Mouse (Mus musculus) kidney, embryonic 15.5 days (tissue): ENCODE data around the gene Ifnb1. TPM values are rescaled to one million over a fixed set of nuclear protein-coding genes. Genes with fewer than 3 reads are reported as not detected.

Experiments used
- ATAC-seq: fragments of 200-750 bp; cut with Nextera tagmentation; replicated peaks from 2 replicates; pipeline ENCODE4 v1.8.0; 2017; ENCODE audit warnings: moderate TSS enrichment; ENCODE audit not compliant: low FRiP score
- H3K27ac ChIP-seq: fragments of 300-500 bp; sonication (generic); 2 replicates; pipeline ENCODE4 v1.5.1; 2015; ENCODE audit warnings: mild to moderate bottlenecking, inconsistent platforms
- H3K27me3 ChIP-seq: fragments of 300-500 bp; sonication (generic); 2 replicates; pipeline ENCODE4 v1.6.1; 2015; ENCODE audit warnings: inconsistent platforms
- H3K36me3 ChIP-seq: fragments of 300-500 bp; sonication (generic); 2 replicates; pipeline ENCODE4 v1.6.1; 2015; ENCODE audit warnings: inconsistent platforms
- H3K4me1 ChIP-seq: fragments of 300-500 bp; sonication (generic); 2 replicates; pipeline ENCODE4 v1.6.1; 2015; ENCODE audit warnings: inconsistent platforms
- H3K4me2 ChIP-seq: fragments of 300-500 bp; sonication (generic); 2 replicates; pipeline ENCODE4 v1.6.1; 2015; ENCODE audit warnings: moderate library complexity, mild to moderate bottlenecking, inconsistent platforms
- H3K4me3 ChIP-seq: fragments of 300-500 bp; sonication (generic); replicated peaks from 2 replicates; pipeline ENCODE4 v1.5.1; 2015; ENCODE audit warnings: mild to moderate bottlenecking, inconsistent platforms
- H3K9ac ChIP-seq: fragments of 300-500 bp; sonication (generic); 2 replicates; pipeline ENCODE4 v1.6.1; 2015; ENCODE audit warnings: mild to moderate bottlenecking, inconsistent platforms
- H3K9me3 ChIP-seq: fragments of 300-500 bp; sonication (generic); replicated peaks from 2 replicates; pipeline ENCODE4 v1.6.1; 2016; ENCODE audit warnings: inconsistent platforms
- WGBS: fragments of 180-500 bp; shearing (Covaris S2); methylation state at CpG from one replicate; pipeline ENCODE4 v1.1.7; 2015; ENCODE audit warnings: mixed read lengths; 5-methylcytosine and 5-hydroxymethylcytosine counted together
- polyA plus RNA-seq: library from polyadenylated mRNA; unstranded; fragments of >200 nt; fragmentation: Nextera tagmentation; extraction: Ambion mirVana; gene quantifications from 2 replicates; pipeline ENCODE4 v1.2.1, GENCODE M21; 2015

The Ifnb1 gene
- polyA plus RNA-seq, 1 experiment from 2014 or later, result not detected

DNA sequence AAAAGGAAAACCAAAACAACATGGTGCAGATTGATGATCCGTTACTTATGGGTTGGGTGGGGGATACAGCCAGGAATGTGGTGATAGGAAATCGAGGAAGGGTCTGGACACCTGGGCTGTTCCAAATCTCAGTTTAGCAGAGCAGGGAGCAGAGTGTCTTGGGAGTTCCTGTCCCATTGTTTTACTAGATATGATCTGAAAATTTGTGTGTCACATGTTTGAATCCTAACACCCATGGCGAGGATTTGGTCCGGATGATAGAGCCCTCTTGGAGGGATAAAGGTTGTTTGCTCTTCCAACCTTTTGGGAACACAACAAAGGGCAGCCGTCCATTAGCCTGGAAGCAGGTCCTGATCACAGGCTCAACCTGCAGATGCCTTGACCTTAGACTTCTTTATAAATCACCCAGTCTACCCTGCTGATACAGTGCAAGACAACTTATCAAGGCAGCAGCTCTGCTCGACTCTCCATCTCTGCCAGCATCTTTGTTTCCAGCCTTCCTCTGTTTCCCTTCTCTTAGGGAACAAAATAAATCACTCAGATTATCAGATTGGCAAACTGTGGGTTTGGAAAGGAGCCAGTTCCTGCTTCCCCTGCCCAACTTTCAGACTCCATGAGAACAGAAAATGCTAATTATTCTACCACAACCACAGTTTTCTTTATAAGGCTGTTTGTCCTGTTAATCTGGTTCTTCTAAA lies 26.1 kb downstream of the Ifnb1 start:
- Histone ChIP-seq H3K27ac (peak overlapping the region; percentile 16; the same call in 1 of the 2 replicates), H3K9ac (no peak overlapping the region), H3K9me3 (no peaks in the 10 kb centered on the region), H3K4me1 (no peaks in the 10 kb centered on the region), H3K4me3 (no peak overlapping the region), H3K27me3 (no peaks in the 10 kb centered on the region), H3K4me2 (no peak overlapping the region), H3K36me3 (no peaks in the 10 kb centered on the region)
- WGBS, result 57% methylated on average over 6 of the region's 6 CpGs
- 0 out of 2 replicates have a peak, but pooled peaks have one; percentile 29 for ATAC-seq

DNA sequence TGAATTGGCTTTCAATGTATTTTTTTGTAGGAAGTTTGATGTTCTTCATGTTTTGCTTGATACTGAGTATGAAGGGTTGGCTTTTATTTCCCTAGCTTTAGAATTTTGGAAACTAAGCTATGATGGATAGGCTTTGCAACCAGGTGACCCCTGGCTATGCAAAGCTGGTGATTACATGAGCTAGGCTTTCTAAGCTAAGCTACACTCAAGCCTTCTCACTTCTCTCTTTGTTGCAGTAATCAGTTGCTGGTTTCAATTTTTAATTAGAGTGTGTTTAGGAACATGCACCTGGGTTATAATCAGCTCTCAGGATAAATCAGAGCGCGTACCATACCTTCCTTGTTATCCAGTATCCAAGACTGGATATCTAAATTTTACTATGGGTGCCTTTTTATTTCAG lies 33.0 kb downstream of the Ifnb1 start:
- no peak overlapping the region for H3K9ac ChIP-seq
- H3K27ac ChIP-seq, result no peak overlapping the region
- no peak overlapping the region for H3K4me2 ChIP-seq
- H3K36me3 ChIP-seq, result no peaks in the 10 kb centered on the region
- 98% methylated on average over 2 of the region's 2 CpGs for WGBS
- H3K4me1 ChIP-seq, result no peaks in the 10 kb centered on the region
- no peak overlapping the region for H3K4me3 ChIP-seq
- ATAC-seq, result no peak
- H3K9me3 ChIP-seq, result no peaks in the 10 kb centered on the region
- no peaks in the 10 kb centered on the region for H3K27me3 ChIP-seq

DNA sequence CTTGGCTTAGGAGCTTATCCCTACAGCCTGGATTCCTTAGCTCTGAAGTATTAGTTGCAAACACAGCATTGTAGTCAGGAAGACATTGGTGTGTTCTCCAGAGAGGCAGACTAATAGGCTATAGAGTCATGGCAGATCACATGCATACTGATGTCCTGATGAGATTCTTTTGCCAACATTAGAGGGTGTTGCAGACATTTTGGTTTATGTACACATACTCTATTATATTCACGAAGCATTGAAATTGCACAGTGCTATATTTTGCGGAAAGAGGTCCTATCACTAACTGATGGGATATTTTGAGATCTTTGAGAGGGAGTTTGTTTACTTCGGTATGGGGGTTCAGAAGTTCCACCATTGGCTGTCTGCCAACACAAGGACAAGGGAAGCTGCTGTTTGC lies 34.5 kb downstream of the Ifnb1 start:
- no peak for ATAC-seq

DNA sequence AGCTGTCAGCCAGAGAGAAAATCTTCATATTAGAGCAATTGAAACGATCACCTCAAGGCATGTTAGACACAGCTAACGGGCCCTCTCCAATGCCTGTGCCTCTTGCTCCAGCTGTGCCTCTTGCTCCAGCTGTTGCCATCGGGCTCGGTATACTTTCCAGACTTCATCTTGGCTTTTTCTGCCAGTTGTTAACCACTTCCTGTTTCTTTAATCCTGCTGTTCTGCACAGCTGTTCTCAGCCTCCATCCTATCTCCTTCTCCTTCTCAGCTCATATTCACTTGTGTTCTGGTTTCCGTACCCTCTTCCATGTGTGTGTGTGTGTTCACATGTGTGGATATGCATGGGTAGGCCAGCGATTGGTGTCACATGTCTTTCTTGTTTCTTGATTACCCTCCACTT lies 42.4 kb downstream of the Ifnb1 start:
- H3K9ac ChIP-seq, result no peak overlapping the region
- H3K4me3 ChIP-seq, result no peak overlapping the region
- H3K36me3 ChIP-seq, result no peaks in the 10 kb centered on the region
- no peaks in the 10 kb centered on the region for H3K9me3 ChIP-seq
- no peak overlapping the region for H3K27ac ChIP-seq
- no peak overlapping the region for H3K4me2 ChIP-seq
- ATAC-seq, result no peak
- H3K4me1 ChIP-seq, result peaks cover 17% of the 10 kb centered on the region
- 73% methylated on average over 6 of the region's 6 CpGs for WGBS
- H3K27me3 ChIP-seq, result no peaks in the 10 kb centered on the region

More for the DNA sequence above, 34.5 kb downstream of the Ifnb1 start:
- no peak overlapping the region for H3K27ac ChIP-seq
- H3K4me1 ChIP-seq, result no peaks in the 10 kb centered on the region
- no peak overlapping the region for H3K4me3 ChIP-seq
- WGBS, result 67% methylated on average over 3 of the region's 3 CpGs
- H3K9me3 ChIP-seq, result no peaks in the 10 kb centered on the region
- H3K4me2 ChIP-seq, result no peak overlapping the region
- no peaks in the 10 kb centered on the region for H3K27me3 ChIP-seq
- H3K36me3 ChIP-seq, result no peaks in the 10 kb centered on the region
- no peak overlapping the region for H3K9ac ChIP-seq

DNA sequence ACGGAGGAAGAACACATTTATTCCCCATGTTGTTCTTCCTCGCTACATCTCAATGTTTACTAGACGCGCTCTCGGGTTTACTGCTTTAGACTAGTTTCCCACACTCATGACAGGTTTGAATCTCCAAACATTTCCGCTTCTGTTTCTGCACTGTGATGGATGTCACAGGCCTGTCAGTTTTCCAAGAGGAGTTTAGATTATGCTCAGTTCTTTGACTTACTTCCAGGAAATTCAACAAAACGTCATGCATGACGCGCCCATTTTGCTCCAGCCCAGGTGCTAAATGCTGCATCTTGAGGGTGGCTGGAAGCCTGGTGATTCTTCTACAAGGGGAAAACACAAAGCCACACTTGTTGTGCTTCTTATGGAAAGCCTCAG lies 43.8 kb downstream of the Ifnb1 start:
- ATAC-seq, result 0 out of 2 replicates have a peak, but pooled peaks have one; percentile 46
- Histone ChIP-seq H3K4me3 (no peak overlapping the region), H3K27me3 (no peaks in the 10 kb centered on the region), H3K4me2 (no peak overlapping the region), H3K36me3 (no peaks in the 10 kb centered on the region), H3K9me3 (no peaks in the 10 kb centered on the region), H3K27ac (peak overlapping the region; percentile 66), H3K4me1 (peaks cover 17% of the 10 kb centered on the region), H3K9ac (no peak overlapping the region)
- 45% methylated on average over 9 of the region's 9 CpGs for WGBS

DNA sequence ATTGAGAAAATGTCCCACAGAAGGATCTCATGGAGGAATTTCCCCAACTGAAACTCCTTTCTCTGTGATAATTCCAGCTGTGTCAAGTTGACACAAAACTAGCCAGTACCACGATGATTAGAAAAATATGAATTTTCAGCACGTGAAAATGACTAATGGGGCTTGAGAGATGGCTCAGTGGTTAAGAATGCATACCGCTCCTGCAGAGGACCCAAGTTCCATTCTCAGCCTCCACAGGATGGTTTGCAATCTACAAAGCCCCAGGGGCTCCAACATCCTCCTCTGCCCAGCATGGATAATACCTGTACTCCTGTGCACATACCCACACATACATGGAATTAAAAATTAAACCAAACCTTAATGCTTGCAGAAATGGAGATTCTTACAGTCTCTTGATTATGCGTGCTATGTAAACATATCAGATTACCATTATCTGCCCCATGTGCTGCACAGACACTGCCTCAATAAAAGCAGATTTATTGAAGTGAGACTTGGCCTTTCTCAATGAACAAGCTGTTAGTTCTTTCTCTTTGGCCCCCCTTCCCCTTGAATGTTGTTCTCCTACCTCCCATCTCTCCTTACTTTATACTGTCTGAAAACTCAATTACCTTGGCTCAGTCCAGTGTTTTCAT lies 44.3 kb downstream of the Ifnb1 start:
- peak overlapping the region; percentile 66 for H3K27ac ChIP-seq
- H3K9me3 ChIP-seq, result no peaks in the 10 kb centered on the region
- H3K36me3 ChIP-seq, result no peaks in the 10 kb centered on the region
- no peaks in the 10 kb centered on the region for H3K27me3 ChIP-seq
- H3K4me3 ChIP-seq, result no peak overlapping the region
- peak; percentile 80 for ATAC-seq
- WGBS, result 43% methylated on average over 4 of the region's 4 CpGs
- no peak overlapping the region for H3K4me2 ChIP-seq
- H3K4me1 ChIP-seq, result peaks cover 17% of the 10 kb centered on the region
- no peak overlapping the region for H3K9ac ChIP-seq

DNA sequence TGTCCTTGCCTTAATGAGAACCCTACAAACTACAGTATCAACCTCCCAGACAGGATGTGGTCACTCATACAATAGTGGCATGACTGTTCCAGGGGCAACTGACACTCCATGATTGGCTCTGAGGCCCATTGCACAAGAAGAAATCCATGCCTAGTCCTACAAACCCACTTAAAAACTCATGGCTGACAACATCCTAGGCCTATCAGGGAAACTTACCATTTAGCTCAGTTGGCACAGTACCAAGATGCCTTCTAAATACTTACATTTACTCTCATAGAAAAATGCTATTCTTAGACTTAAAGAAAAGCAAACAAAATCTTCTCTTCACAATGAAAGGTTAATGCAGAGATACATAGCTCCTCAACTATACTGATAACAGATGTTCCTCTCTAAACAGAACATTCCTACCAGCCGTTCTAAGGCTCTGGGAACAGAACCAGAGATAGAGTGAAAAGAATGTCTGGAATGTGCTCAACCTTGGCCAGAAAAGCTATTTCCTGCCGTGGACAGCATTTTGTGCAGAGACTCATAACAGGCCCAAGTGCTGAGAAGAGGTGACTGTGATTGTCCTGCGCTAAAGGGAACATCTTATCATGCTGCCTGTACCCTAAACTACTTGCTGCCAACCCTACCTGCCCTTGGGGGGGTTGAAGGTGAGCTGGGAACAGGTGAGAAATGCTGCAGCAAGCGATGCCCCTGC lies 45.9 kb downstream of the Ifnb1 start:
- Histone ChIP-seq H3K9ac (no peak overlapping the region), H3K4me1 (peaks cover 17% of the 10 kb centered on the region), H3K27ac (peak overlapping the region; percentile 61; the same call in 1 of the 2 replicates), H3K4me2 (no peak overlapping the region), H3K36me3 (no peaks in the 10 kb centered on the region), H3K27me3 (no peaks in the 10 kb centered on the region), H3K4me3 (no peak overlapping the region), H3K9me3 (no peaks in the 10 kb centered on the region)
- peak; percentile 40; the same call in 1 of the 2 replicates for ATAC-seq
- 44% methylated on average over 4 of the region's 4 CpGs for WGBS

DNA sequence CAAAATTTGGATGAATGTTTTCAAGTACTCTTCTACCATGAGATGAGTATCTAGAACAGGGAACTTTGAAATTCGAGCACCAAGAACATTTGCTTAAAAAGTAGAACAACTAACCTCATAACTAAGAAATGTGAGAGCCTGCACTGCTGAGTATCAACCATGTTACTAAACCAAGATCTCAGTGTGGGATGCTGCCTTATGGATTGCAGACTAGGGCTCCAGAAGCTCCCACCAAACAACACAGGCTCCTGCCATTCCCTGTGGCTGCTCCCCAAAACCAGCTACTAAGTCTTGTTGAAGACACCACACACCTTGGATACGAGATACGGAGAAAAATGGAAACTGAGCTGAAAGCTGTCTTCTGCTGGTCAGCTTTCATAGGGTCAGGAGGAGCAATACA lies 46.5 kb downstream of the Ifnb1 start:
- H3K36me3 ChIP-seq, result no peaks in the 10 kb centered on the region
- no peaks in the 10 kb centered on the region for H3K27me3 ChIP-seq
- no peak overlapping the region for H3K9ac ChIP-seq
- H3K4me3 ChIP-seq, result no peak overlapping the region
- peaks cover 17% of the 10 kb centered on the region for H3K4me1 ChIP-seq
- H3K4me2 ChIP-seq, result no peak overlapping the region
- H3K9me3 ChIP-seq, result no peaks in the 10 kb centered on the region
- ATAC-seq, result no peak
- peak overlapping the region; percentile 56; the same call in 1 of the 2 replicates for H3K27ac ChIP-seq
- 93% methylated on average over 3 of the region's 3 CpGs for WGBS

Other genes starting within 250 kb of the Ifnb1 start
- 18.3 and 20.7 TPM in 2 replicates for gene Hacd4, start 83.8 kb downstream of the Ifnb1 start, polyA plus RNA-seq
- not detected in 2 replicates for gene Ifna15, start 35.5 kb upstream of the Ifnb1 start, polyA plus RNA-seq
- gene Ifna14, start 49.0 kb upstream of the Ifnb1 start, polyA plus RNA-seq, result not detected in 2 replicates
- not detected in 2 replicates for gene Ifna9, start 69.6 kb upstream of the Ifnb1 start, polyA plus RNA-seq
- gene Ifna12, start 80.6 kb upstream of the Ifnb1 start, polyA plus RNA-seq, result not detected in 2 replicates
- not detected in 2 replicates for gene C87499, start 111.6 kb upstream of the Ifnb1 start, polyA plus RNA-seq
- gene Ifna13, start 121.7 kb upstream of the Ifnb1 start, polyA plus RNA-seq, result not detected in 2 replicates
- not detected in 2 replicates for gene Ifna16, start 154.2 kb upstream of the Ifnb1 start, polyA plus RNA-seq
- not detected in 2 replicates for gene Ifna2, start 161.1 kb upstream of the Ifnb1 start, polyA plus RNA-seq
- gene Ifnab, start 168.6 kb upstream of the Ifnb1 start, polyA plus RNA-seq, result not detected in 2 replicates
- gene Gm26566, start 199.0 kb upstream of the Ifnb1 start, polyA plus RNA-seq, result 1.1 and 1.2 TPM in 2 replicates
- 95.2 and 103 TPM in 2 replicates for gene Klhl9, start 199.7 kb upstream of the Ifnb1 start, polyA plus RNA-seq
- not detected in 2 replicates for gene Gm13271, start 232.1 kb upstream of the Ifnb1 start, polyA plus RNA-seq
- 0.30 and 0.49 TPM in 2 replicates for gene Gm13283, start 237.3 kb upstream of the Ifnb1 start, polyA plus RNA-seq